Mouse (Mus musculus) cerebellum, adult 9-10 months (tissue): ENCODE results near the gene Nrp1.

ENCODE experiments used
- DNase-seq: peaks from one replicate; pipeline ENCODE4 v3.0.0; 2022

Gene Nrp1

GRCm38 (mm10) chr8:128371789-128372188 is 13.4 kb downstream of the Nrp1 start:
- DNase-seq = no peak

GRCm38 (mm10) chr8:128372724-128373123 is 14.3 kb downstream of the Nrp1 start:
- DNase-seq = no peak

- DNase-seq = no peak
These were observed 15.0 kb downstream of the Nrp1 start for GRCm38 (mm10) chr8:128373418-128373817.

GRCm38 (mm10) chr8:128375291-128375690 is 16.9 kb downstream of the Nrp1 start:
- no peak for DNase-seq

- DNase-seq = no peak
These were observed 24.8 kb downstream of the Nrp1 start for GRCm38 (mm10) chr8:128383176-128383575.

GRCm38 (mm10) chr8:128384366-128384765 is 26.0 kb downstream of the Nrp1 start:
- no peak for DNase-seq

- DNase-seq = no peak
These were observed 26.5 kb downstream of the Nrp1 start for GRCm38 (mm10) chr8:128384921-128385332.

GRCm38 (mm10) chr8:128386963-128387621 is 28.7 kb downstream of the Nrp1 start:
- no peak for DNase-seq

GRCm38 (mm10) chr8:128390759-128391158 is 32.4 kb downstream of the Nrp1 start:
- DNase-seq = no peak

- no peak for DNase-seq
These were observed 32.9 kb downstream of the Nrp1 start for GRCm38 (mm10) chr8:128391182-128391760.

GRCm38 (mm10) chr8:128394671-128395193 is 36.3 kb downstream of the Nrp1 start:
- DNase-seq = no peak

- no peak for DNase-seq
These were observed 38.6 kb downstream of the Nrp1 start for GRCm38 (mm10) chr8:128396968-128397367.

- no peak for DNase-seq
These were observed 39.0 kb downstream of the Nrp1 start for GRCm38 (mm10) chr8:128397441-128397840.

- no peak for DNase-seq
These were observed 40.2 kb downstream of the Nrp1 start for GRCm38 (mm10) chr8:128398472-128399091.

GRCm38 (mm10) chr8:128400286-128400685 is 41.9 kb downstream of the Nrp1 start:
- DNase-seq = no peak

GRCm38 (mm10) chr8:128404876-128405275 is 46.5 kb downstream of the Nrp1 start:
- DNase-seq = no peak

- no peak for DNase-seq
These were observed 55.0 kb downstream of the Nrp1 start for GRCm38 (mm10) chr8:128413381-128413780.

- DNase-seq = no peak
These were observed 57.6 kb downstream of the Nrp1 start for GRCm38 (mm10) chr8:128415730-128416684.

GRCm38 (mm10) chr8:128416896-128417295 is 58.5 kb downstream of the Nrp1 start:
- DNase-seq = no peak

- no peak for DNase-seq
These were observed 59.8 kb downstream of the Nrp1 start for GRCm38 (mm10) chr8:128417956-128418796.

GRCm38 (mm10) chr8:128419984-128420383 is 61.6 kb downstream of the Nrp1 start:
- DNase-seq = no peak

- DNase-seq = no peak
These were observed 62.0 kb downstream of the Nrp1 start for GRCm38 (mm10) chr8:128420402-128420801.
